Mouse (Mus musculus): ENCODE results near the gene Klhl2. TPM values are rescaled to one million over a fixed set of nuclear protein-coding genes. Genes with fewer than 3 reads are reported as not detected.

The Klhl2 gene
- polyA plus RNA-seq, 1 experiment, result 25.9 TPM

DNA sequence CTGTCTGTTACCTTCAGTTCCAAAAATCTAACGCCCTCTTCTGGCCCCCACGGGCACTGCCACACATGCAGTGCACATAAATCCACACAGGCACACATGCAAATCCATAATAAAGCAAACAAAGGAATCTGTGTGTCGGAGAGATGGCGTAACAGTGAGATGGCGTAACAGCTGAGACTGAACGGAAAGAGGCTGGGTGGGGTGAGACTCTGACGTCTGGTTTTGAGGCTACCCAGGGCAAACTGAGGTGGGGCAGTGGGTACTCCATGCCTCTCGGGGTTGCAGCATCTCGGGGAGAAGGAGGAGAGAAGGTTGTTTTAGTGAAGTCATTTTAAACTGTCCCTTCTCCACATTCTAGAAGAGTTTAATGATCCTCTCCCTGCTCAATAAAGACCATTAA is 20.4 kb downstream of the Klhl2 start:
- TF ChIP-seq POLR2A (IDR thresholded peaks at IDR 0.05; ENCODE audit: insufficient read depth, low read length) (no peak), EP300 (IDR thresholded peaks at IDR 0.05; ENCODE audit: insufficient read depth, low read depth, low read length) (no peak), CTCF (IDR thresholded peaks at IDR 0.05; ENCODE audit: low read depth, low read length) (no peak)
- peaks cover 14% of the 10 kb centered on the region for H3K36me3 ChIP-seq (ENCODE audit: control insufficient read depth, insufficient read depth, low read length, poor library complexity, severe bottlenecking)
- no peak overlapping the region for H3K27ac ChIP-seq (ENCODE audit: insufficient read depth, low read length)
- H3K9ac ChIP-seq (ENCODE audit: low read depth, poor library complexity, severe bottlenecking), result no peak overlapping the region
- no peak overlapping the region for H3K4me3 ChIP-seq (ENCODE audit: low read depth, low read length)
- H3K4me1 ChIP-seq (ENCODE audit: control insufficient read depth, insufficient read depth, low read length), result no peaks in the 10 kb centered on the region
- H3K27me3 ChIP-seq (ENCODE audit: control insufficient read depth, insufficient read depth, low read length, poor library complexity, severe bottlenecking), result no peaks in the 10 kb centered on the region
- H3K9me3 ChIP-seq (replicated peaks; ENCODE audit: control insufficient read depth, insufficient read depth, low read length, poor library complexity, severe bottlenecking), result no peaks in the 10 kb centered on the region

GRCm38 (mm10) chr8:64828466-64828865 is 21.4 kb downstream of the Klhl2 start:
- H3K9me3 ChIP-seq (replicated peaks; ENCODE audit: control insufficient read depth, insufficient read depth, low read length, poor library complexity, severe bottlenecking), result no peaks in the 10 kb centered on the region
- H3K36me3 ChIP-seq (ENCODE audit: control insufficient read depth, insufficient read depth, low read length, poor library complexity, severe bottlenecking), result peaks cover 12% of the 10 kb centered on the region
- no peak overlapping the region for H3K27ac ChIP-seq (ENCODE audit: insufficient read depth, low read length)
- no peak overlapping the region for H3K4me3 ChIP-seq (ENCODE audit: low read depth, low read length)
- no peak overlapping the region for H3K9ac ChIP-seq (ENCODE audit: low read depth, poor library complexity, severe bottlenecking)
- no peaks in the 10 kb centered on the region for H3K4me1 ChIP-seq (ENCODE audit: control insufficient read depth, insufficient read depth, low read length)
- TF ChIP-seq CTCF (IDR thresholded peaks at IDR 0.05; ENCODE audit: low read depth, low read length), result no peak
- TF ChIP-seq POLR2A (IDR thresholded peaks at IDR 0.05; ENCODE audit: insufficient read depth, low read length), result no peak
- TF ChIP-seq EP300 (IDR thresholded peaks at IDR 0.05; ENCODE audit: insufficient read depth, low read depth, low read length), result no peak
- H3K27me3 ChIP-seq (ENCODE audit: control insufficient read depth, insufficient read depth, low read length, poor library complexity, severe bottlenecking), result no peaks in the 10 kb centered on the region

DNA sequence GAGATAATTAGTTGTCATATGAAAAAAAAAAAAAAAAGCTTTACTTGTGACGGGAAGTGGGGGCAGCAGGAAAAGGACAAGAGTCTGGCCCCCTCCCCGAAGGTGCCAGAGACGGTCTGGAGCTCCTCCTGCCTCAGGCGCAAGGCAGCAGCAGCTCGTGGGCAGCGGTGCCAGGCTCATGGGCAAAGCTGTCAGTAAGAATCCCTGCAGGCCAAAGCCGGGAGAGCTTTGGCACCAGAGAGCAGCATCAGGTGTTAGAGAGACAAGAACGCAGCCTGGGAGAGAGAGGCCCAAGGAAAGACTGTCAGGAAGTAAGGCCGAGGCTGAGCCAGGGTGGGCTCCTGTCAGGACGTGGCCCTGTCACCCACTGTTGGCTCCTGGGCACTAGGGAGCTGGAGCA is 22.5 kb downstream of the Klhl2 start:
- TF ChIP-seq CTCF (IDR thresholded peaks at IDR 0.05; ENCODE audit: low read depth, low read length) (no peak), EP300 (IDR thresholded peaks at IDR 0.05; ENCODE audit: insufficient read depth, low read depth, low read length) (no peak), POLR2A (IDR thresholded peaks at IDR 0.05; ENCODE audit: insufficient read depth, low read length) (no peak)
- H3K27ac ChIP-seq (ENCODE audit: insufficient read depth, low read length), result no peak overlapping the region
- H3K9ac ChIP-seq (ENCODE audit: low read depth, poor library complexity, severe bottlenecking), result no peak overlapping the region
- peaks cover 14% of the 10 kb centered on the region for H3K36me3 ChIP-seq (ENCODE audit: control insufficient read depth, insufficient read depth, low read length, poor library complexity, severe bottlenecking)
- no peaks in the 10 kb centered on the region for H3K9me3 ChIP-seq (replicated peaks; ENCODE audit: control insufficient read depth, insufficient read depth, low read length, poor library complexity, severe bottlenecking)
- H3K4me3 ChIP-seq (ENCODE audit: low read depth, low read length), result no peak overlapping the region
- H3K27me3 ChIP-seq (ENCODE audit: control insufficient read depth, insufficient read depth, low read length, poor library complexity, severe bottlenecking), result no peaks in the 10 kb centered on the region
- H3K4me1 ChIP-seq (ENCODE audit: control insufficient read depth, insufficient read depth, low read length), result no peaks in the 10 kb centered on the region

DNA sequence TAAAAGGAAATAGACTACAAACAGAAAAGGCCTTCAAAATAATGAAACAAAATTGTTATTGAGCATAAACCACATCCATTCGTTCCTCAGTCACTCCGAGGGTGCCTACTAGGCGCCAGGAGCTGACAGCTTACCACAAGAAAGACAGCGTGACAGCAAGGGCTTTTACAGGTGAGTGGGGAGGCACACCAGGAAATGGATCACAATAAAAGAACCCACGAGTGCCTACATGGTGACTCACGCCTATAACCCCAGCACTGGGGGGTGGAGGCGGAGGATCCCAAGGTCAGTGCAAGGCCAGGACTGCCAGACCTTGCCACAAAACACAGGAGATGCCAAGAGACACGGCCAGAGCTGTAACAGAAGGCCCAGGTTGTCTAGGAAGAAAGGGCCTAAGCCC is 23.4 kb downstream of the Klhl2 start:
- no peak for TF ChIP-seq CTCF (IDR thresholded peaks at IDR 0.05; ENCODE audit: low read depth, low read length)
- no peak for TF ChIP-seq POLR2A (IDR thresholded peaks at IDR 0.05; ENCODE audit: insufficient read depth, low read length)
- TF ChIP-seq EP300 (IDR thresholded peaks at IDR 0.05; ENCODE audit: insufficient read depth, low read depth, low read length), result no peak
- Histone ChIP-seq H3K27ac (ENCODE audit: insufficient read depth, low read length) (no peak overlapping the region), H3K36me3 (ENCODE audit: control insufficient read depth, insufficient read depth, low read length, poor library complexity, severe bottlenecking) (peaks cover 14% of the 10 kb centered on the region)

GRCm38 (mm10) chr8:64823905-64824304 is 25.9 kb downstream of the Klhl2 start:
- Histone ChIP-seq H3K36me3 (ENCODE audit: control insufficient read depth, insufficient read depth, low read length, poor library complexity, severe bottlenecking) (peaks cover 5% of the 10 kb centered on the region), H3K27ac (ENCODE audit: insufficient read depth, low read length) (no peak overlapping the region), H3K9ac (ENCODE audit: low read depth, poor library complexity, severe bottlenecking) (no peak overlapping the region), H3K4me3 (ENCODE audit: low read depth, low read length) (no peak overlapping the region), H3K9me3 (replicated peaks; ENCODE audit: control insufficient read depth, insufficient read depth, low read length, poor library complexity, severe bottlenecking) (no peaks in the 10 kb centered on the region), H3K27me3 (ENCODE audit: control insufficient read depth, insufficient read depth, low read length, poor library complexity, severe bottlenecking) (no peaks in the 10 kb centered on the region), H3K4me1 (ENCODE audit: control insufficient read depth, insufficient read depth, low read length) (no peaks in the 10 kb centered on the region)
- TF ChIP-seq CTCF (IDR thresholded peaks at IDR 0.05; ENCODE audit: low read depth, low read length) (no peak), EP300 (IDR thresholded peaks at IDR 0.05; ENCODE audit: insufficient read depth, low read depth, low read length) (no peak), POLR2A (IDR thresholded peaks at IDR 0.05; ENCODE audit: insufficient read depth, low read length) (no peak)

More for the DNA sequence above, 23.4 kb downstream of the Klhl2 start:
- no peak overlapping the region for H3K4me3 ChIP-seq (ENCODE audit: low read depth, low read length)
- H3K9me3 ChIP-seq (replicated peaks; ENCODE audit: control insufficient read depth, insufficient read depth, low read length, poor library complexity, severe bottlenecking), result no peaks in the 10 kb centered on the region
- H3K27me3 ChIP-seq (ENCODE audit: control insufficient read depth, insufficient read depth, low read length, poor library complexity, severe bottlenecking), result no peaks in the 10 kb centered on the region
- H3K9ac ChIP-seq (ENCODE audit: low read depth, poor library complexity, severe bottlenecking), result no peak overlapping the region
- H3K4me1 ChIP-seq (ENCODE audit: control insufficient read depth, insufficient read depth, low read length), result no peaks in the 10 kb centered on the region

- no peak overlapping the region for H3K27ac ChIP-seq (ENCODE audit: insufficient read depth, low read length)
- H3K4me3 ChIP-seq (ENCODE audit: low read depth, low read length), result no peak overlapping the region
- H3K27me3 ChIP-seq (ENCODE audit: control insufficient read depth, insufficient read depth, low read length, poor library complexity, severe bottlenecking), result no peaks in the 10 kb centered on the region
- H3K4me1 ChIP-seq (ENCODE audit: control insufficient read depth, insufficient read depth, low read length), result no peaks in the 10 kb centered on the region
- H3K36me3 ChIP-seq (ENCODE audit: control insufficient read depth, insufficient read depth, low read length, poor library complexity, severe bottlenecking), result peaks cover 2% of the 10 kb centered on the region
- H3K9me3 ChIP-seq (replicated peaks; ENCODE audit: control insufficient read depth, insufficient read depth, low read length, poor library complexity, severe bottlenecking), result no peaks in the 10 kb centered on the region
- TF ChIP-seq CTCF (IDR thresholded peaks at IDR 0.05; ENCODE audit: low read depth, low read length), result no peak
- no peak for TF ChIP-seq EP300 (IDR thresholded peaks at IDR 0.05; ENCODE audit: insufficient read depth, low read depth, low read length)
- TF ChIP-seq POLR2A (IDR thresholded peaks at IDR 0.05; ENCODE audit: insufficient read depth, low read length), result no peak
- no peak overlapping the region for H3K9ac ChIP-seq (ENCODE audit: low read depth, poor library complexity, severe bottlenecking)
Measured at GRCm38 (mm10) chr8:64820940-64821339, 28.9 kb downstream of the Klhl2 start.

Measured in ES-Bruce4 (cell line).